Mouse (Mus musculus) hematopoietic stem cell, adult 5-6 weeks (primary cell): ENCODE data around the gene Inhbe. TPM values are rescaled to one million over a fixed set of nuclear protein-coding genes. Genes with fewer than 3 reads are reported as not detected.
A peak's percentile ranks its signal among the peaks of the same experiment; 100 is the strongest.
"Not testable (repeated sequence)": the region's sequence is repeated elsewhere in the genome, so short reads cannot be mapped to it uniquely, and the experiment has no call there.

ENCODE experiments used
- ATAC-seq, 2 experiments: fragments of 125-278 bp in 1 of 2; replicated peaks in 1 of 2; 2 replicates each; pipeline ENCODE4 v1.8.0; 2016 to 2017; ENCODE audit warnings: inconsistent platforms in 2 of 2, mild to moderate bottlenecking in 2 of 2, moderate number of reproducible peaks in 2 of 2, low read depth in 1 of 2, moderate TSS enrichment in 1 of 2; ENCODE audit not compliant: low FRiP score in 2 of 2, poor library complexity in 2 of 2, severe bottlenecking in 2 of 2, insufficient read depth in 1 of 2, low TSS enrichment in 1 of 2
- total RNA-seq: library from RNA; stranded (forward); fragments of 172-1452, 232-1000 nt; gene quantifications from 2 replicates; pipeline ENCODE4 v1.2.3, GENCODE M21; 2017

Inhbe gene
- total RNA-seq, 1 experiment from 2014 or later, result not detected

GRCm38 (mm10) chr10:127330212-127330611 is 24.0 kb downstream of the Inhbe start:
- ATAC-seq, result no peak

- no peak for ATAC-seq
Measured at GRCm38 (mm10) chr10:127327461-127328145, 26.6 kb downstream of the Inhbe start.

- no peak for ATAC-seq
Measured at GRCm38 (mm10) chr10:127326828-127327227, 27.4 kb downstream of the Inhbe start.

GRCm38 (mm10) chr10:127326017-127326801 is 28.0 kb downstream of the Inhbe start:
- peak; percentile 15 to 23; a peak in 3 of 4 replicates for ATAC-seq

GRCm38 (mm10) chr10:127325454-127326016 is 28.7 kb downstream of the Inhbe start:
- 0 out of 4 replicates have a peak, but pooled peaks of 1 of the 2 experiments have one; percentile 9 for ATAC-seq

GRCm38 (mm10) chr10:127324495-127324894 is 29.7 kb downstream of the Inhbe start:
- peak; percentile 68 to 84 for ATAC-seq

GRCm38 (mm10) chr10:127323131-127323855 is 30.9 kb downstream of the Inhbe start:
- peak; percentile 23 to 57; a peak in 2 of 4 replicates for ATAC-seq

- no peak for ATAC-seq
Measured at GRCm38 (mm10) chr10:127322669-127323068, 31.5 kb downstream of the Inhbe start.

- ATAC-seq, result no peak
Measured at GRCm38 (mm10) chr10:127322178-127322577, 32.0 kb downstream of the Inhbe start.

GRCm38 (mm10) chr10:127321621-127322020 is 32.6 kb downstream of the Inhbe start, which contains the start of gene Arhgap9:
Gene Arhgap9, plus strand, starts transcription at chr10:127321964.
- ATAC-seq, result no peak

- no peak for ATAC-seq
Measured at GRCm38 (mm10) chr10:127319969-127320368, 34.2 kb downstream of the Inhbe start.

- ATAC-seq, result peak; percentile 37 to 43; a peak in 2 of 4 replicates
Measured at GRCm38 (mm10) chr10:127318009-127318408, 36.2 kb downstream of the Inhbe start.

GRCm38 (mm10) chr10:127317277-127317676 is 36.9 kb downstream of the Inhbe start:
- no peak for ATAC-seq

GRCm38 (mm10) chr10:127314950-127315349 is 39.3 kb downstream of the Inhbe start:
- ATAC-seq, result not testable (repeated sequence)

GRCm38 (mm10) chr10:127313516-127313915 is 40.7 kb downstream of the Inhbe start:
- not testable (repeated sequence) for ATAC-seq

GRCm38 (mm10) chr10:127312858-127313257 is 41.4 kb downstream of the Inhbe start:
- no peak for ATAC-seq

GRCm38 (mm10) chr10:127312356-127312676 is 41.9 kb downstream of the Inhbe start:
- ATAC-seq, result peak; percentile 56 to 80; a peak in 3 of 4 replicates
